Mouse (Mus musculus) cerebellum, postnatal 4 days (tissue): ENCODE data around the gene Kcna6.

ENCODE experiments used
- DNase-seq, 2 experiments: peaks; one replicate each; pipeline ENCODE4 v3.0.0; 2022; ENCODE audit warnings: low spot score in 2 of 2, mixed read lengths in 1 of 2

Gene Kcna6

GRCm38 (mm10) chr6:126735806-126736205, 4.7 kb downstream of the Kcna6 start:
- DNase-seq: no peak

- DNase-seq: no peak
These were observed 7.8 kb downstream of the Kcna6 start for GRCm38 (mm10) chr6:126732645-126733044.

GRCm38 (mm10) chr6:126728803-126729202, 11.7 kb downstream of the Kcna6 start:
- DNase-seq: no peak

GRCm38 (mm10) chr6:126718423-126719087, 21.9 kb downstream of the Kcna6 start:
- DNase-seq: no peak

GRCm38 (mm10) chr6:126712531-126712930, 27.9 kb downstream of the Kcna6 start:
- no peak for DNase-seq

- DNase-seq: no peak
These were observed 34.5 kb downstream of the Kcna6 start for GRCm38 (mm10) chr6:126705936-126706335.

GRCm38 (mm10) chr6:126704430-126704829, 36.0 kb downstream of the Kcna6 start:
- no peak for DNase-seq

- DNase-seq: peak; percentile 74 to 88
These were observed 38.4 kb downstream of the Kcna6 start for GRCm38 (mm10) chr6:126702116-126702515.

- DNase-seq: no peak
These were observed 39.3 kb downstream of the Kcna6 start for GRCm38 (mm10) chr6:126701196-126701595.

- DNase-seq: no peak
These were observed 40.5 kb downstream of the Kcna6 start for GRCm38 (mm10) chr6:126699995-126700394.

GRCm38 (mm10) chr6:126687120-126687519, 53.4 kb downstream of the Kcna6 start:
- DNase-seq: no peak

- no peak for DNase-seq
These were observed 55.3 kb downstream of the Kcna6 start for GRCm38 (mm10) chr6:126685135-126685534.

- peak; percentile 33 to 63 for DNase-seq
These were observed 61.5 kb downstream of the Kcna6 start for GRCm38 (mm10) chr6:126678961-126679360.

- DNase-seq: peak in 1 of 2 experiments; percentile 36
These were observed 73.5 kb downstream of the Kcna6 start for GRCm38 (mm10) chr6:126667001-126667400.

GRCm38 (mm10) chr6:126666091-126666490, 74.4 kb downstream of the Kcna6 start:
- DNase-seq: no peak

- no peak for DNase-seq
These were observed 75.9 kb downstream of the Kcna6 start for GRCm38 (mm10) chr6:126664569-126664968.
